Mouse (Mus musculus) heart, postnatal 25 days (tissue): ENCODE results near the gene Gng3. TPM values are rescaled to one million over a fixed set of nuclear protein-coding genes. Genes with fewer than 3 reads are reported as not detected.
"Not testable (repeated sequence)": the region's sequence is repeated elsewhere in the genome, so short reads cannot be mapped to it uniquely, and the experiment has no call there.

Experiments used
- DNase-seq: peaks from one replicate; pipeline ENCODE4 v3.0.0; 2022; ENCODE audit warnings: low spot score
- intact Hi-C: fragments of 180-260 bp; cut with DNase I; formaldehyde crosslinking; loops from one replicate; pipeline ENCODE4 v1.15.1; 2025
- total RNA-seq, 2 experiments: library from RNA; stranded (reverse); gene quantifications; 2 replicates each; pipeline ENCODE4 v1.2.3; 2021

The Gng3 gene
- not detected for total RNA-seq

DNA sequence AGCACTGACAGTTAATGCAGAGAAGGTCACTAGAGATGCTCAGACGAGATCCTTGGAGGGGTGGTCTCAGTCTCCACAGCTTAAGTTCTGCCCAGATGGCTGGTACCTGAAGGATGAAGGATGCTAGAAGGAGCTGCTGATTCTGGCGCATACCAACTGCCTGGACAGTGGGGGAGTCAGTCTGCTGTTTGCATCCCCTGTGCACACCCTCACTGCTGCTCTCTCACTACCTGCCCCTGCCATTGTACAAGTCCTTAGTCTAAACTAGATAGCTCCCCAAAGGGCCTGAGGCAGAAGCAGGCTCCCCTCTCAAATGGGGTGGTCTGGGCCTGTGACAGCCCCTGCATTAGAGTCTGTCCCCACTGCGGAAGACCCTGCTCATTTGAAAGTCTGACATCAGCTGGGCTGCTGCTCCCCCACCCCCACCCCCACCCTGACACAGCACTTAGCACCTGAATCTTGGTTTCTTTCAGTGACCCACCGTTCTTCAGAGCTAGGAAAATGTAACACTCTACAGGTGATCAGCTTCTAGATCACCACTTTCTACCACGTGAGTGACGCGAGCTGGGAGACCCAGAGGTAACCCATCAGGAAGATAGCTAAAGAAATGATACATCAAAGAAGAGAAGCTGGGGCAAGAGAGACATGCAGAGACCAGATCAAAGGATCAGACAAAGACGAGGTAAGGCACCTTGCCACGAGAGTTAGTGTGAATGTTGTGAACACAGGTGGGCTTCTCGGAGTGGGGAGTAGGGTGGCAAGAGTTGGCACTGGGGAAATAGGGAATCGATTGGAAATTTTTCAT is at the start of gene Gng3:
Gene Gng3 (minus strand): TSS at position 92 of the 805 bp plus-strand sequence.
- DNase-seq: no peak
- intact Hi-C loops: no loop called here

DNA sequence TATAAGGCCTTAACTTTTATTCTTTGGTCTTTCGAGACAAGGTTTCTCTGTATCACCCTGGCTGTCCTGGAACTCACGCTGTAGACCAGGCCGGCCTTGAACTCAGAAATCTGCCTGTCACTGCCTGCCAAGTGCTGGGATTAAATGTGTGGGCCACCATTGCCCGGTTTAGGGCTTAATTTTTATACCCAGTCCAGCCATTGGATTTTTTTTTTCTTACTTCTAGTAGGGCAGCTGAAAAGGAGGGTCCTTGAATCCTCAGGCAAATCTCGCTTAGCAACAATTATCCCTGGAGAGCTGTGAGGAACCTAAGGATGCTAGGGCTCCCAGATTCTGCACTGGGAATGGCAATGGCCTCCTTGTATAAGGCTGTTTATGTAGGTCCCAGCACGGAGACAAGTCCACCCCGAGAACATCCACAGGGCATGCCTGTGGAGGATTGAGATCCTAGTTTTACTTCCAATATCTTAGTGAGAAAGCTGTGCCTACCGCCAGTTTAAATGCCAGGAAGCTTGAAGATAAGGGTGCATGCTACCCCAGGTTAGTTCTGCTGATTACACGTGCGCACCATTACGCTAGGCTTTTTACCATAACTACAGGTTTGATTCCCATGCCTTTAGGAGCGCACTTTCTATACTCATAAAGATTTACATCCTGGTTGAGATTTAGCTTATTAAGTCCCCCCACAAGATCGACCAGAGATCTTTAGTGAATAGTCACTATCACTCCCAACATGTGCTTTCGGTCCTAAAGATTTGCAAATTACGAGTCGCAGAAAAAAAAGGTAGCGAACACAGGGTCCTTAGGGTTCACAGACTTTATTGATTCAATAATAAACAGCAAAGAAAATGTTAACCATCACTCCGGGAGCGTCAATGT is 48.8 kb upstream of the Gng3 start:
- intact Hi-C loops: loop anchor here (5.0 kb wide), 1 partner anchor 46 kb away; no protein-coding TSS in a partner anchor
- DNase-seq: no peak

DNA sequence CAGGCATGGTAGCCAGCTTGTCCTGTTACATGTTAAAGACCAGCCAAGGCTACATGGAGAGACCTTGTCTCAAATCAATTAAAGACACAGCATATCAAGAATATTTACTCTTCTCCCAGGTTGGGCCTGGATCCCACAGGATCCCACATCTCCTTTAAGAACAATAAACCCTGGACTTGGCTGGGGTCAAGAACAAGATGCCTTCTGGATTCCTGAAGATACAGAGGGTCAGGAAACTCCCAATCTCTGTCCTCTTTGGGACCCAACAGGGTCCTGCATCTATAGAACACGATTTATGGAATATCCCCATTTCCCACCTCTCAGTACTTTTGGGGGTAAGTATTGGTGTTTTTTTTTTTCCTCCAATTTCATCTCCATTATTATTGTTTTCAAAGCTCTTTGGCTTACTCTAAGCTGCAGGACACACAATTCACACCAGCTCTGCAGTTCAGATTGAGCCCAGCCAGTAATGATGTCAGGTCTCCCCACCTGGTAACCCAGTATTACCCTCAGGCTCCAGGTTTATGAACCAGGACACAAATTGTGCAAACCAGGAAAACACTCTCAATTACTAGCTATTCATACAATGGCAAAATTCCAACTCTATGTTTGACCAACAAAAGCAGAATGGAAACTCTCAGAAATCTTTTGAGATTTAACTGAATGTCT is 48.1 kb upstream of the Gng3 start:
- intact Hi-C loops: loop anchor here (5.0 kb wide), 1 partner anchor 45 kb away; no protein-coding TSS in a partner anchor
- DNase-seq: no peak

DNA sequence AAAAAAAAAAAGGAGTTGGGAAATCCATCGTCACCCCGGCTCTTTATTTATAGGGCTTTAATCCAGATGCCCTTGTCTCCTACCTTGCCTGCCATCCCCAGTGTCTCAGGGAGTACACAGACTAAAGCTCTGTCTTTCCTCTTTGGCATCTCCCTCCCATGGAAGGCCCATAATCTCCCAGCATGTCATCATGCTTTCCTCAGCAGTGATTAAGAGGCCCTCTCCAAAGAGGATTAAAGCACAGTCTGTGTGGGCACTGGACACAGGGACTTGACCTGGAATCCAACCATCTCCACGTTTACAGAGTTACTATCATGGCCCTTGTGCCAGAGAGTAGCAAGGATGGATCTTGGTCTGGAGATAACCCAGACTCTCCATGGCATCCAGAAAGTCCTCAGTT is 44.6 kb upstream of the Gng3 start, which contains the start of the genes Lbhd1 and Gm49403:
Gene Lbhd1 (plus strand): TSS at position 117 of the 400 bp plus-strand sequence.
Gene Gm49403 (plus strand): TSS at position 315 of the 400 bp plus-strand sequence.
- DNase-seq: no peak
- intact Hi-C loops: no loop called here

DNA sequence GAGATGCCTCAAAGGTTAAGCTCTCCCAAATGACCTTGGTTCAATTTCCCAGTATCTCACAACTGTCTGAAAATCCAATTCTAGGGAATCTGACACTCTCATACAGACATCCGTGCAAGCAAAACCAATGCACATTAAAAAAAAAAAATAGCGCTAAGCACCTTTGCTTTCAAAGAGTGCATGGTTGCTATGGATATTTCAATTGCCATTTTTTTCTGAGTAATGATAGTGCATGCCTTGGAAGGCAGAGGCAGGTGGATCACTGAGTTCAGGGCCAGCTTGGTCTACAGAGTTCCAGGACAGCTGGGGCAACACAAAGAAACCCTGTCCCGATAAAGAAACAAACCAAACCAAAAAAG is 42.0 kb upstream of the Gng3 start:
- no peak for DNase-seq
- intact Hi-C loops: no loop called here

DNA sequence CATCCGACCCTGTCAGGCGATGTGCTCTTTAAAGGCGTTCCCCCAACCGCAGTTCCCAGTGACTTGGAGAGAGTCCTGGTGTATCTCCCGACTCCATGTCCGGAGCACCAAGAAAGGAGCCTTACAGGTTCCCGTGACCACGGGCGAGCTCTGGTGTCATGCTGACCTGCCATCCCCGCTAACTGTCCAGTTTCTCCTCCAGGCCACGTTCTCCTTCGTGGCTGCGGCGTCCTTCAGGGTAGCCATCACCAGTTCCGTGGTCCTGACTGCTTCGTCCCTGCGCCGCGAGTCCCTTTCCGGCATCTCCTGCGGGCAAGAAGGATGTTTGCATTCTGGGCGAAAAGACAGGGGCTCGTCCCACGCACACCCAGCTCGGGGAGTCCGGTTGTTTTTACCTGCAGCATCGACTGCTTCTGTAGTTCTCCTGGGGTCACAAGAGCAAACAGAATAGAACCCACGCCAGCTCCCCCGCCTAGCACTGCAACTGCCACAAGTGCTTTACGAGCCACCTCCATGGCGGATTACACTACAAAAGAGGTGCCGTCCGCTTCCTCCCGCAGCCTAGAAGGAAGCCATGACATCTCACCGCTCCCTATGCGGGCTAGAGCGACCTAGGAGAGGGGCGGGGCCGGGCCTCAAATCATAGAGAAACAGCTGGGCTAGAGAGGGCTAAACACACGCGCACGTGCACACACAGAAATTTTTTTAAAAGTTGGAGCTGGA is 41.5 kb upstream of the Gng3 start, which contains the start of gene Uqcc3:
Gene Uqcc3 (minus strand): TSS at position 613 of the 723 bp plus-strand sequence.
- intact Hi-C loops: no loop called here
- DNase-seq: peak; percentile 83

DNA sequence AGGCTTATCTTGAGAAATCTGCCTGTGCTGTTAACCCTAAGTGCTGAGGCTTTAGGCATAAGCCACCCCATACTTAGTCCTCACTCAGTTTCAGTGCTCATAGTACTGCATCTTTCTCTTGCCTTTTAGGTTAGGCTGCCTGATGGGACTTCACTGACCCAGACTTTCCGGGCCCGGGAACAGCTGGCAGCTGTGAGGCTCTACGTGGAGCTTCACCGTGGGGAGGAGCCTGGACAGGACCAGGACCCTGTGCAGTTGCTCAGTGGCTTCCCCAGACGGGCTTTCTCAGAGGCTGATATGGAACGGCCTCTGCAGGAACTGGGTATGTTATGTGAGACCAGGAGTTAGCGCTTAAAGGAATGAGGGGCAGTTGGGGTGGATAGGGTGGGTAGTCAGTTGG is 36.0 kb upstream of the Gng3 start:
- intact Hi-C loops: no loop called here
- no peak for DNase-seq

DNA sequence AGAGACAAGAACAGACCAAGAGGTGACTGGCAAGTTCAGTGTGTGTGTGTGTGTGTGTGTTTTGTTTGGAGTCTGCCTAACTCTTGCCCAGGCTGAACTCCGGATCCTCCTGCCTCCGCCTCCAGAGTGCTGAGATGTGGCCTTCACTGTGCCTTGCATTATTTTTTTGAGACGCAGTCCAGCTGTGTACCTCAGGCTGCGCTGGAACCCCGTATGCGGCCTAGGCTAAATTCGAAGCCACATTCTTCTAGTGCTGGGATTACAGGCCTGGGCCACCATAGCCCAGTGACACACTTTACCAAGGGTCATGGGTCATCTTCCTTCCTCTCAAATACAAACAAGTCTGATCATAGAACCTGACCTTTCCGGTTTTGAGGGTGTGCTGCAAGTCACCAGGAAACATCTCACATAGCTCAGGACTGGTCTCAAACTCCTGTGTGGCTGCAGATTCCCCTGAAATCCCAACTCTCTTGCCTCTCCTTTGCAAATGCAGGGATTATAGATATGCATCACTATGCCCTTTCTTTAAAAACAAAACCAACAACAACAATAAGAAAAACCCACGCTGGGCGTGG is 33.4 kb upstream of the Gng3 start:
- intact Hi-C loops: no loop called here
- no peak for DNase-seq

DNA sequence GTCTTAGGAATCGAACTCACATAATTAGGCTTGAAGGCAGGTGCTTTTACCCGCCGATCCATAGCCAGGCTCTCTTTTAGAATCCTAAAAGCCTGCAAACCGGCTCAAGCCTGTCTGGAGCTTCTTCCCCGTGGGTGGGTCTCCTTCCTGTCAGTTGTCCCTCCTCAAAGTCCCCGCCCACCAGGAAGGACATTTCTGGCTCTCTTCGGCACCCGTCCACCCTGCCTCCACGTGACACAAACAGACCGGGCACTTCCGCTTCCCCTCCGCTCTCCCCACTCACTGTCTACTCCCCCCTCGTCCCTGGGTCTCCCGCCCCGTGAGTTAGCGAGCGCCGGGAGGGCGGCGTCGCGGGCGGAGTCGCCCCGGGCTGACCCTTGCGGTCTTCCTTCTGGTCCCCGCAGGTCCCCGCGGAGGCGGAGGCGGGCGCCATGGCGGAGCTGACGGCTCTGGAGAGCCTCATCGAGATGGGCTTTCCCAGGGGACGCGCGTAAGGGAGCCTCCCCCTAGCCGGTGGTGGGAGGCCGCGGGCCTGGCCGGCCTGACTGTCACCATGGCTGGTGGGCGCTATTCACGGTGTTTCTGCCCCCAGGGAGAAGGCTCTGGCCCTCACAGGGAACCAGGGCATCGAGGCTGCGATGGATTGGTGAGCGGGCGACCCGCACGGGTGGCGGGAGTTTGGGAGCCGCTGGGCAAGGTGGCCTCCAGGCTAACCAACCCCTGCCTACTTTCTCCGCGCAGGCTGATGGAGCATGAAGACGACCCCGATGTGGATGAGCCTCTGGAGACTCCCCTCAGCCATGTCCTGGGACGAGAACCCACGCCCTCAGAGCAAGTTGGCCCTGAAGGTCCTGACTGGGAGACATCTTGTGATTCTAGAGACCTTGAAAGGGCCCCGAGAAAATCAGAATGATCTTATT is 32.5 kb upstream of the Gng3 start, which contains the start of gene Ubxn1:
Gene Ubxn1 (plus strand): TSS at position 230 of the 920 bp plus-strand sequence.
- intact Hi-C loops: no loop called here
- peak; percentile 97 for DNase-seq

DNA sequence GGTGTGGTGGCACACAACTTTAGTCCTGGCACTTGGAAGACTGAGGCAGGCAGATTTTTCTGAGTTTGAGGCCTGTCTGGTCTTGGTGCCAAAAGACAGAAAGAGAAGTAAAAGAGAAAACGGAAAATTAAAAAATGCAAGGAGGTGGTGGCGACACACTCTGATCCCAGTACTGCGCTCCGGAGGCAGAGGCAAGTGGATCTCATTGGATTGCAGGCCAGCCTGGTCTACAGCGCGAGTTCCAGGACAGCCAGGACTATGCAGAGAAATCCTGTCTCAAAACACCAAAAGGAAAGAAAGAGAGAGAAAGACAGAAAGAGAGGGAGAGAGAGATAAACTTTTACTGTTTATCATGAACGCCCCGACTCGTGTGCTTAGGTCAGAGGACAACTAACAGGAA is 31.8 kb upstream of the Gng3 start:
- intact Hi-C loops: no loop called here
- no peak for DNase-seq

DNA sequence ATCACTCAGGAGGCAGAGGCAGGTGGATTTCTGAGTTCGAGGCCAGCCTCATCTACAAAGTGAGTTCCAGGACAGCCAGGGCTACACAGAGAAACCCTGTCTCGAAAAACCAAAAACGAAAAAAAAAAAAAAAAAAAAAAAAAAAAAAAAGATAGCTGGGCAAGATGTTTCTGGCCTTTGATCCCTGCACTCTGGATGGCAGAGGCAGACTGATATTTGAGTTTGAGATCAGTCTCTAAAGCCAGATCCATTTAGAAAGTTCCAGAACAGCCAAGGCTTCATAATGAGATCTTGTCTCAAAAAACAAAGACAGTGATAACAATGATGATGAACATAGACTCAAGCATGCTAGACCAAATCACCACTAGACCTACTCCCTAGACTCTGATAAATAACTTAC is 31.4 kb upstream of the Gng3 start:
- DNase-seq, intact Hi-C loops: not testable (repeated sequence)

DNA sequence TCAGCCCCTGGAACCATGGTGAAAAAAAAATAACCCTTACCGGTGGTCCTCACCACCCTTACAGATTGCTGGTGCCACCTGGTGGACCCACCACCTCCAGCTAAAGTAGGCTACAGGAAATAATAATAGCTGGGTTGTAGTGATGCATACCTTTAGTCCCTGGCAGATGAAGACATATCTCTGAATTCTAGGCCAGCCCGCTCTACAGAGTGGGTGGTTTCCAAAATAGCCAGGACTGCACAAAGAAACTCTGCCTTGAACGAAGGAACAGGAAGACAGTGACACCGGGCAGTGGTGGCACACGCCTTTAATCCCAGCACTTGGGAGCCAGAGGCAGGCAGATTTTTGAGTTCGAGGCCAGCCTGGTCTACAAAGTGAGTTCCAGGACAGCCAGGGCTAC is 25.3 kb upstream of the Gng3 start:
- intact Hi-C loops: no loop called here
- DNase-seq: no peak

DNA sequence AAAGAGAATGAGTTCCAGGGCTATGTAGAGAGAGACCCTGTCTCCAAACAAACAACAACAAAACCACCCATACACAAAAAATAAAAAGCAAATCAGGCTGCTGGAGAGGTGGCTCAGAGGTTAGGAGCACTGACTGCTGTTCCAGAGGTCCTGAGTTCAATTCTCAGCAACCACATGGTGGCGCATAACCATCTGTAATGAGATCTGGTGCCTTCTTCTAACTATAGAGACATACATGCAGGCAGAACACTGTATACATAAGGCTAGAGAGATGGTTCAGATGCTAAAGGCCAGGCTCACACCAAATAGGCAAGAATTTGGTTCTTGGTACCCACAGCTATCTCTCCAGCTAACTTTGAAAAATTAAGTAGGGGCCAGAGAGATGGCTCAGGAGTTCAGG is 20.0 kb upstream of the Gng3 start:
- no peak for DNase-seq
- intact Hi-C loops: loop anchor here (1.0 kb wide), 1 partner anchor 251 kb away; no protein-coding TSS in a partner anchor

DNA sequence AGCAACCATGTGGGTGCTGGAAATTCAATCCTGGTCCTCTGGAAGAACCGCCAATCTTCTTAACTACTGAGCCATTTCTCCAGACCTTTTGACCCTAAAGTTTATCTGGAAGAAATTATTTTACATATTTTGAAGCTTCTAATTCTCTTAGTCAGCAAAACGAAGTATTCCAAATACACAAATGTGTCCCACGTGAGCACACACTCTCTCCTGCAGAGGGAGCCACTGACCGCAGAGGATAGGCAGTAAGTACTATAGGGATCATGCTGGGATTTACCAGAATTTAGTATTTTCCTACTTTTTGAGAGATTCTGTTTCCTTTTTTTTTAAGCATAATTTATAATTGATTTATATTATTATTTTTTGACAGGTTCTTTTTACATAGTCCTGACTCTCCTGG is 18.7 kb upstream of the Gng3 start:
- no peak for DNase-seq

DNA sequence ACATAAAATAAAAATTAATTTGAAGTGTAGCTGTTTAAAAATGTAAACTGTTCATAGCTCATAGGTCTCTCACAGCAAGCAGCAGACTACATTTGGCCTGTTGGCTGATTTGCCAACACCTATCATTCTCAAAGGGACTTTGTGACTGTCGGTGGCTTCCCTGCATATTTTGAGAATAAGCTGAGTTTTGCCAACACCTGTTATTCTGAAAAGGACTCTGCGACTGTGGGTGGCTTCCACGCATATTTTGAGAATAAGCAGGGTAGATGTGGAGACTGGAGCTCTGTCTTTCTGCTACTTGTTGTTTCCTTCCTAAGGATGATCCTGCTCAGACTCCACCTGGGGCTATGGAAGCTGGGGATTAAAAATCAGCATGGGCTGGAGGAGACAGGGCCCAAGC is 14.1 kb upstream of the Gng3 start:
- intact Hi-C loops: no loop called here
- no peak for DNase-seq

More for the DNA sequence above, 18.7 kb upstream of the Gng3 start:
- intact Hi-C loops: no loop called here

DNA sequence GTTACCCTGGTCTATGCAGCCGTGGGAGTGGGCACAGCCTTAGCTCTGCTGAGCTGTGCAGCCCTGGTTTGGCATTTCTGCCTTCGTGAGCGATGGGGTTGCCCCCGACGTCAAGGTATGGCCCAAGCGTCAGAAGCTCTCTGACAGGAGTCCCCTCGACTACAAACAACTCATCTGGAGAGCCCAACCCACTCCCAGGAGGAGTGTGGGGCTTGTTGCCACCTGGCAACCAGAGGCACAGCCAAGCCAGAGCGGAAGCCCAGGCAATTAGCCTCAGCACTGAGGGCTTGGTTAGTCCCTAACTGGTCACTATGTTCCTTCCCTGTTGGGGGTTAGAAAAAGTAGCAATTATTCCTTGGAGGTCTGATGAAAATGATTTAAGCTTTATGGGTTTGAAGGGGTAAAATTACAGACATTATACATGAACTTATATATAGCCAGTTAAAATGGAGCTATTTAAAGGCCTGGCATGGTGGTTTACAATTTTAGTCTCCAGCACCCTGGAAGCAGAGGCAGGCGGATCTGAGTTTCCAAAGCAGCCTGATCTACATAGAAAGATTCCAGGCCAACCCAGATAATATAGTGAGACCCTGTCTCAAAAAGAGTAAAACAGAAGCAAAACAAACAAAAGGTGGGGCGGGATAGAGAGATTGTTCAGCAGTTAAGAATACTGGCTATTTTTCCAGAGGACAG is 13.4 kb upstream of the Gng3 start:
- intact Hi-C loops: no loop called here
- DNase-seq: peak; percentile 19

DNA sequence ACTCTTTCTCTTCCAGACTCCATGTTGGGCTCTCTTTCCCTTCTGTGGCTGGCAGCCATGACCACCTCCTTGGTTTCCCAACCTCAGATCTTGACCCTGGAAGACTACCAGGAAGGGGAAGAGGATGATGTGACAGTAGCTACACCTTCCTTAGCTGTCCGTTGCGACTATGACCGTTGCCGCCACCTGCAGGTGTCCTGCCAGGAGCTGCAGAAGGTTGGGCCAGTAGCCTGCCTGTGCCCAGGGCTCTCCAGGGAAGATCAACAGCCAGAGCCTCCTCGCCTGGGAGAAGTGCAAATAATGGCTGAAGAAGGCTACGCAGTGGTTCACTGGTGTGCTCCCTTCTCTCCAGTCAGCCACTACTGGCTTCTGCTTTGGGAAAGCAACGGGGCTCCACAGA is 12.6 kb upstream of the Gng3 start:
- no peak for DNase-seq
- intact Hi-C loops: no loop called here
